Mouse (Mus musculus): Measurements from ENCODE around the gene Gm26620.
A peak's percentile ranks its signal among the peaks of the same experiment; 100 is the strongest.

The Gm26620 gene

GRCm38 (mm10) chr1:170911907-170912660, 27.2 kb downstream of the Gm26620 start:
- DNase-seq (ENCODE audit: low read depth, low spot score), result no peak

- DNase-seq (ENCODE audit: low read depth, low spot score), result no peak
These were observed 28.2 kb downstream of the Gm26620 start, which contains the start of gene Fcrlb for GRCm38 (mm10) chr1:170912891-170913615. Gene Fcrlb, minus strand, starts transcription at chr1:170912941.

DNA sequence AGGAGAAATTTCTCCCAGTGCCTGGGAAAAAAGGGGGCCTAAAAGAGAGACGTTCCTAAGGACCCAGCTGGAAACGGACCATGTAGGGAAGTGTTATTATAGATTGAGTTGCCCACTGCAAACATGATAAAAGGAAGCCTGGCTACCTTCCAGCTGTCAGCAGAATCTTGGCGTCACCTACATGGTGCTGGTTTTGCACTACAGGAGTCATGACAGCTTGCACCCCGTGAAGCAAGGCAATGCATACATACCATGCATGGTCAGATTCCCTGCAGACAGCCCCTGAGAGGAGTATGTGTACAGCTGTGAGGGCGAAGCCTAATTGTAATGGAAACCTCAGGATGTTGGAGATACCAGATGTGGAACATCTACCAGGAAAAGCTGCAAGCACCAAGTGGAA, 30.8 kb downstream of the Gm26620 start:
- no peak for DNase-seq (ENCODE audit: low read depth, low spot score)

DNA sequence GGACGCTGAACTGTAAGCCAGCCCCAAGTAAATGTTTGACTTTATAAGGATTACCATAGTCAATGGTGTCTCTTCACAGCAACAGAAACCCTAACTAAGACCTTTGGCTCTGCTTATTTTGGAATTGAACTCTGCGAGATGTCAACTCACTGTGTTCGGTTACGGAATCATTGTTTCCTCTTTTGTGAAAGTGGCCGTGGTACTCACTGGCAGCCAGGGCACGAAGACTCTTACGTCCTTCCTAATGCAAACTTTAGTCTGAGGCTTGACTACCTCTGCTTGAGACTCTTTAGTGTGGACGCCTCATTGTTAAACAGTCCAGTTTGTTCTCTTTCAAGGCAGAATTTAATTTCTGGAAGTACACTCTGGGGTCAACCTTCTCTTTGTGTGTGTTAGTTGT, 34.4 kb downstream of the Gm26620 start:
- no peak for DNase-seq (ENCODE audit: low read depth, low spot score)

- peak; percentile 12 for DNase-seq (ENCODE audit: low read depth, low spot score)
These were observed 39.6 kb downstream of the Gm26620 start for GRCm38 (mm10) chr1:170924485-170924884.

DNA sequence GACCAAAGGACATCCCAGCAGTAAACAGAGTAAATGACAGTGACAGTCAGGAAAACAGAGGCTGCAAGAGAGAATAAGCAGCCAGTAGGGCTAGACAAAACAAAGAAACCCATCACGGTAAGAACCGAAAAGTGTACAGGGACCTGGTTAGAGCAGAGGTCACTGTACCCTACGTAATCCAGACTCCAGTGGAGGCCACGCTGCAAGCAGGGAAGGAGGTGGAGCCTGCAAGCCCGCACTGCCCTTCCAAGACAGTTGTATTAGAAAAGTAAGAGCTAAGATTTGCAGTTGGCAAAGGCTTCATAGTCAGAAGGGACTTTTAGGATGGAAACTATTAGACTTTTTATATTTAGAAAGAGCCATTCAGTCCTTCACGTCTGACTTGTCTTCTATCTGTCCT, 42.1 kb downstream of the Gm26620 start:
- DNase-seq (ENCODE audit: low read depth, low spot score), result no peak

DNA sequence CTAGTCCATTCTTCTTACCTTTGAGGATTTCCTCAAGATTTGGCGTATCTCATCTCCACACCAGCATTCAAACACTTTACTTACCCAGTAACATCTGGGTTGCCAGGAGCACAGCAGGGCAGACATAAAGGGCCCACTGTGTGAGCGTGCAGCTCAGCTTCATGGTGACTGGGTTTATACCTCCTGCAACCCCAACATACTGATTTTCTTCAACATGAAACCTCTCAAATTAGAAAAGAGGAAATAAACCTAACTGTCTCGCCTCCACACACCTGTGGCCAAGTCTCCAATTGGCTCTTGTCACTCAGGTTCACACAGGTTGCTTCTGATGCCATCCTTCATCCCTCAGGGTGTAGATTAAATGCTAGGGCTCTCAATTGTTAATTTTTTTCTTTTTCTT, 42.5 kb downstream of the Gm26620 start, which contains the start of gene Fcrla:
Fcrla (minus strand) TSS at position 206 of the 400 bp plus-strand sequence.
- no peak for DNase-seq (ENCODE audit: low read depth, low spot score)

GRCm38 (mm10) chr1:170928467-170928866, 43.6 kb downstream of the Gm26620 start:
- no peak for DNase-seq (ENCODE audit: low read depth, low spot score)

DNA sequence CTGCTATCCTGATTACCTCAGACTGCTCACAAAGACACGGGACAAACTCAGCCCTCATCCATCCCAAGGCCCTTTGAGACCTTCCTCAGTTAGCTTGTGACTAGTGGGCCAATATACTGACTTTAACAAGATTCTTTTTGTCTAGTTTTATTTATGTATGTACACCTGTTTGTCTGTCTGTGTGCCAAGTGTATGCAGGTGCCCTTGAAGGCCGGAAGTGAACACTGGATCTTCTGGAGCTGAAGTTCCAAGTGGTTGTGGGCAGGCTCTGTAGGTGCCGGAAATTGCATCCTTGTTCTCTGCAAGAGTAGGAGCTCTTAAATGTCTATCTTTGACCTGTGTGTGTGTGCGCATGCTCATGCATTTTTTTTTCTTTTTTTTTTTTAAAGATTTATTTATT, 44.4 kb downstream of the Gm26620 start:
- no peak for DNase-seq (ENCODE audit: low read depth, low spot score)

DNA sequence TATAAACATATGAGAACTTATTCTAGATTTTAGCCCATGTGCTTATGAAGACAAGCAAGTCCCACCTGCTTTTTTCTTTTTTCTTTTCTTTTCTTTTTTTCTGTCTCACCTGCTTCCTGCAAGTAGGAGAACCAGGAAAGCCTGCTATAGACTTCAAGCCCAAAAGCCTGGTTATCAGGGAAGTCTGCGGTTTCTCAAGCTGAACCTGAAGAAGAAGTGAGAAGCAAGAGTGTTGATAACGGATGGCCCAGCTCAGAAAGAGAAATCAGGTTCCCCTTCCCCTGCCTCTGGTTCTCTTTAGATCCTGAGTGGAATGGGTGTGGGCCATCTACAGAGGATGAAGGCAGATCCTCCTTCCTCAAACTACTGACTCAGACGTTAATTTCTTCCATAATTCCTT, 47.2 kb downstream of the Gm26620 start:
- DNase-seq (ENCODE audit: low read depth, low spot score), result no peak

- DNase-seq (ENCODE audit: low read depth, low spot score), result no peak
These were observed 48.6 kb downstream of the Gm26620 start for GRCm38 (mm10) chr1:170933386-170933920.

GRCm38 (mm10) chr1:170933940-170934339, 49.1 kb downstream of the Gm26620 start:
- no peak for DNase-seq (ENCODE audit: low read depth, low spot score)

DNA sequence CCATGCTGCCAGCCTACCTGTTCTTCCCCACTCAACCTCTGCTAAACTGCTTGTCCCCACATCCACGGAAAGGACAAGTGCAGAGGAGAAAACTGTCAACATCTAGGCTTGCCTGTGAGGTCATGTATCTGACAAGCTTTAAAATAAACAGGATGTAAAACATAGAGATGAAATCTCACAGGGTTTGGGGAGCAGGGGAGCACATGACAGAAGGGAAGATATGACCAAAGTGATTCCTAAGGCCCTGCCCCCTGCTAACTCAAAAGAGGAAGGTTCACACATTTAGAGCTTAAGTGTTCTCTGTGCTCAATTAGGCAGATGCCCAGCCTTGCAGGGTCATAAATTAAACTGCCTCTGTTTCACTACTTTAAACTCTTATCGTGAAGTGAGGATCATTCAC, 49.5 kb downstream of the Gm26620 start:
- DNase-seq (ENCODE audit: low read depth, low spot score), result no peak
